Mouse (Mus musculus) liver, adult (tissue): ENCODE results near the gene Cnn1.

Source experiments
- GATA4 ChIP-seq: IDR thresholded peaks from 2 replicates; pipeline ENCODE4 v1.6.1; 2014; ENCODE audit warnings: mild to moderate bottlenecking, low read length; ENCODE audit not compliant: insufficient replicate concordance

Gene Cnn1

GRCm38 (mm10) chr9:22157516-22158265 is 58.7 kb downstream of the Cnn1 start:
- TF ChIP-seq GATA4, result no peak
